ENCODE assay signal across 35 mouse cellular contexts in genomic region chr5:43034421-43034820, GRCm38 (mm10).
"Had no signal": no experiment of that assay in that cellular context is flagged by ENCODE, and none has a peak within 500 bp of the region (broad histone marks: within the 10 kb centered on the region; RNA-seq: fewer than 3 reads in every experiment).

No protein-coding gene starts in this region.

- H3K36me3 ChIP-seq: heart, embryonic 10.5 days; heart, embryonic 12.5 days; heart, embryonic 13.5 days; heart, embryonic 15.5 days; hindbrain, embryonic 10.5 days; hindbrain, embryonic 12.5 days; hindbrain, embryonic 13.5 days; hindbrain, embryonic 15.5 days; intestine, embryonic 15.5 days; kidney, embryonic 15.5 days had no signal

- H3K9ac ChIP-seq: heart, embryonic 12.5 days; heart, embryonic 13.5 days; heart, embryonic 15.5 days; hindbrain, embryonic 12.5 days; hindbrain, embryonic 13.5 days; hindbrain, embryonic 14.5 days; hindbrain, embryonic 15.5 days; intestine, embryonic 15.5 days; kidney, embryonic 15.5 days had no signal

- ATAC-seq: hindbrain, embryonic 16.5 days; hindbrain, postnatal 0 days; inflammation-experienced regulatory T-cells, adult 6 months; intestine, embryonic 15.5 days; intestine, embryonic 16.5 days; intestine, postnatal 0 days had no signal

- H3K4me1 ChIP-seq: hindbrain, embryonic 10.5 days; hindbrain, embryonic 12.5 days; hindbrain, embryonic 13.5 days; hindbrain, embryonic 15.5 days; intestine, embryonic 15.5 days; kidney, embryonic 15.5 days had no signal

- H3K4me2 ChIP-seq: heart, embryonic 11.5 days; heart, embryonic 12.5 days; heart, embryonic 13.5 days; heart, embryonic 15.5 days; hindbrain, embryonic 12.5 days; hindbrain, embryonic 13.5 days; hindbrain, embryonic 14.5 days; hindbrain, embryonic 15.5 days; intestine, embryonic 15.5 days; kidney, embryonic 15.5 days had no signal

- H3K9me3 ChIP-seq: heart, embryonic 10.5 days; heart, embryonic 12.5 days; heart, embryonic 13.5 days; heart, embryonic 15.5 days; hindbrain, embryonic 10.5 days; hindbrain, embryonic 12.5 days; hindbrain, embryonic 13.5 days; hindbrain, embryonic 15.5 days; intestine, embryonic 15.5 days; kidney, embryonic 15.5 days had no signal

- H3K4me3 ChIP-seq: heart, embryonic 10.5 days; heart, embryonic 12.5 days; heart, embryonic 13.5 days; heart, embryonic 15.5 days; hindbrain, embryonic 10.5 days; hindbrain, embryonic 12.5 days; hindbrain, embryonic 13.5 days; hindbrain, embryonic 15.5 days; intestine, embryonic 15.5 days; kidney, embryonic 15.5 days; layer of hippocampus, adult 2 months; left cerebral cortex, adult 2 months had no signal

- DNase-seq: heart, postnatal 10 days; heart, postnatal 14 days; heart, postnatal 4 days; kidney, adult 11 months; kidney, adult 18-20 months; kidney, adult 2 months; kidney, adult 8-10 months; kidney, adult 9 months; kidney, postnatal 10 days; kidney, postnatal 14 days; kidney, postnatal 25 days; kidney, postnatal 36 days; kidney, postnatal 4 days; layer of hippocampus, adult 9-11 months; layer of hippocampus, postnatal 36 days had no signal

- H3K27me3 ChIP-seq: heart, embryonic 12.5 days; heart, embryonic 13.5 days; heart, embryonic 15.5 days; hindbrain, embryonic 12.5 days; hindbrain, embryonic 13.5 days; hindbrain, embryonic 15.5 days; intestine, embryonic 15.5 days; kidney, embryonic 15.5 days had no signal

- H3K27ac ChIP-seq: heart, embryonic 10.5 days; heart, embryonic 13.5 days; heart, embryonic 15.5 days; hindbrain, embryonic 10.5 days; hindbrain, embryonic 12.5 days; hindbrain, embryonic 13.5 days; hindbrain, embryonic 14.5 days; hindbrain, embryonic 15.5 days; hindbrain, postnatal 0 days; intestine, embryonic 15.5 days; kidney, embryonic 15.5 days; kidney, postnatal 0 days; layer of hippocampus, adult 2 months; left cerebral cortex, adult 2 months had no signal
